ENCODE assay signal across 9 mouse cellular contexts in genomic region chr6:124739231-124739796, GRCm38 (mm10). TPM values are rescaled to one million over a fixed set of nuclear protein-coding genes. Genes with fewer than 3 reads are reported as not detected.
A peak's percentile ranks its signal among the peaks of the same experiment; 100 is the strongest.
DNase-seq lines count a peak whose midpoint lies in the region; ATAC-seq and TF ChIP-seq lines count a peak whose summit lies in the region.
"Had no signal": no experiment of that assay in that cellular context is flagged by ENCODE, and none has a peak within 500 bp of the region (broad histone marks: within the 10 kb centered on the region; RNA-seq: fewer than 3 reads in every experiment).

No protein-coding gene starts in this region.

- no peak for ATAC-seq in lung, embryonic 16.5 days (ENCODE audit: low read depth)
- no peak for ATAC-seq in limb, embryonic 13.5 days (ENCODE audit: low FRiP score, low read depth)

- H3K36me3 ChIP-seq in lung, embryonic 16.5 days (ENCODE audit: control insufficient read depth, insufficient read depth, low read length) = peaks cover 9% of the 10 kb centered on the region
- peaks cover 30% of the 10 kb centered on the region for H3K36me3 ChIP-seq in limb, embryonic 13.5 days
- H3K36me3 ChIP-seq in small intestine, adult 2 months (ENCODE audit: control insufficient read depth, insufficient read depth, low read length) = peaks cover 7% of the 10 kb centered on the region

- WGBS in lung, embryonic 16.5 days = 84% methylated on average over 10 of the region's 10 CpGs
- WGBS in limb, embryonic 13.5 days = 83% methylated on average over 10 of the region's 10 CpGs
- 56% methylated on average over 10 of the region's 10 CpGs for WGBS in small intestine, adult 2 months

- H3K9ac ChIP-seq in lung, embryonic 16.5 days (ENCODE audit: low read length) = peak overlapping the region; percentile 47
- no peak overlapping the region for H3K9ac ChIP-seq in limb, embryonic 13.5 days

- no peak overlapping the region; the same call in 1 of the 2 replicates for H3K4me2 ChIP-seq in lung, embryonic 16.5 days (ENCODE audit: low read depth, low read length)
- peak overlapping the region; percentile 71 for H3K4me2 ChIP-seq in limb, embryonic 13.5 days (replicated peaks)

- no peak for TF ChIP-seq POLR2A in small intestine, adult 2 months (IDR thresholded peaks at IDR 0.05; ENCODE audit: low read depth, low read length)

- no peaks in the 10 kb centered on the region for H3K27me3 ChIP-seq in lung, embryonic 16.5 days (ENCODE audit: control insufficient read depth, insufficient read depth, low read depth, low read length)
- H3K27me3 ChIP-seq in limb, embryonic 13.5 days = no peaks in the 10 kb centered on the region
- no peaks in the 10 kb centered on the region for H3K27me3 ChIP-seq in small intestine, adult 2 months (ENCODE audit: control insufficient read depth, insufficient read depth, low read length)

- peak; percentile 53 for DNase-seq in cerebellum, adult 9-11 months
- no peak for DNase-seq in cerebellum, postnatal 14 days
- no peak for DNase-seq in lung, postnatal 4 days
- DNase-seq in urinary bladder, adult 2 months (ENCODE audit: low spot score) = no peak
- no peak for DNase-seq in B cell, adult 2 months
- DNase-seq: right cerebral cortex, postnatal 4 days had no signal

- peak overlapping the region; percentile 78 for H3K27ac ChIP-seq in lung, embryonic 16.5 days (ENCODE audit: low read length)
- peak overlapping the region; percentile 99; the same call in 1 of the 2 replicates for H3K27ac ChIP-seq in limb, embryonic 13.5 days
- peak overlapping the region; percentile 84 for H3K27ac ChIP-seq in small intestine, adult 2 months (ENCODE audit: insufficient read depth, low read depth, low read length)

- no peak for TF ChIP-seq CTCF in small intestine, adult 2 months (IDR thresholded peaks at IDR 0.05; ENCODE audit: extremely low read depth, insufficient read length, insufficient replicate concordance, low read depth, low read length)

- H3K4me3 ChIP-seq in lung, embryonic 16.5 days (ENCODE audit: low read length) = no peak overlapping the region
- H3K4me3 ChIP-seq in limb, embryonic 13.5 days = peak overlapping the region; percentile 74
- H3K4me3 ChIP-seq in small intestine, adult 2 months (ENCODE audit: low read depth, low read length) = no peak overlapping the region

- no peaks in the 10 kb centered on the region for H3K9me3 ChIP-seq in lung, embryonic 16.5 days (ENCODE audit: control insufficient read depth, low read length)
- no peaks in the 10 kb centered on the region for H3K9me3 ChIP-seq in limb, embryonic 13.5 days

- H3K4me1 ChIP-seq in lung, embryonic 16.5 days (replicated peaks; ENCODE audit: control insufficient read depth, insufficient read depth, low read length) = peaks cover 24% of the 10 kb centered on the region
- peaks cover 28% of the 10 kb centered on the region for H3K4me1 ChIP-seq in limb, embryonic 13.5 days
- H3K4me1 ChIP-seq in small intestine, adult 2 months (ENCODE audit: control insufficient read depth, insufficient read depth, insufficient read length, low read length) = peaks cover 9% of the 10 kb centered on the region

RNA-seq across cellular contexts. Expression of gene Ptpn6, which starts 0.8 kb away (rescaled TPM):
- polyA plus RNA-seq in lung, embryonic 16.5 days (2015; fragmentation: Nextera tagmentation; extraction: Ambion mirVana) = 21.3 and 27.3 TPM in 2 replicates
- 9.0 and 10.9 TPM in 2 replicates for polyA plus RNA-seq in limb, embryonic 13.5 days (2015; fragmentation: Nextera tagmentation; extraction: Ambion mirVana)
- polyA plus RNA-seq in small intestine, adult 2 months (2012; rRNA removed) = 23.0 and 41.0 TPM in 2 replicates
- polyA plus RNA-seq in urinary bladder, adult 2 months (2012; rRNA removed) = 17.0 and 18.2 TPM in 2 replicates

RNA-seq across cellular contexts. Expression of gene Grcc10, which starts 1.9 kb away (rescaled TPM):
- 430 and 446 TPM in 2 replicates for polyA plus RNA-seq in lung, embryonic 16.5 days (2015; fragmentation: Nextera tagmentation; extraction: Ambion mirVana)
- 480 and 513 TPM in 2 replicates for polyA plus RNA-seq in limb, embryonic 13.5 days (2015; fragmentation: Nextera tagmentation; extraction: Ambion mirVana)
- 80.4 and 143 TPM in 2 replicates for polyA plus RNA-seq in small intestine, adult 2 months (2012; rRNA removed)
- 214 and 229 TPM in 2 replicates for polyA plus RNA-seq in urinary bladder, adult 2 months (2012; rRNA removed)

RNA-seq across cellular contexts. Expression of gene Gm45234, which starts 16.5 kb away (rescaled TPM):
- not detected in 2 replicates for polyA plus RNA-seq in lung, embryonic 16.5 days (2015; fragmentation: Nextera tagmentation; extraction: Ambion mirVana)
- polyA plus RNA-seq in limb, embryonic 13.5 days (2015; fragmentation: Nextera tagmentation; extraction: Ambion mirVana) = 0.11 TPM in 1 of 2 replicates, not detected in the other
- not detected in 2 replicates for polyA plus RNA-seq in small intestine, adult 2 months (2012; rRNA removed)
- polyA plus RNA-seq in urinary bladder, adult 2 months (2012; rRNA removed) = not detected in 2 replicates

RNA-seq across cellular contexts. Expression of gene Atn1, which starts 17.0 kb away (rescaled TPM):
- polyA plus RNA-seq in lung, embryonic 16.5 days (2015; fragmentation: Nextera tagmentation; extraction: Ambion mirVana) = 14.0 and 14.7 TPM in 2 replicates
- 19.6 and 20.0 TPM in 2 replicates for polyA plus RNA-seq in limb, embryonic 13.5 days (2015; fragmentation: Nextera tagmentation; extraction: Ambion mirVana)
- 42.8 and 92.6 TPM in 2 replicates for polyA plus RNA-seq in small intestine, adult 2 months (2012; rRNA removed)
- 11.3 and 32.9 TPM in 2 replicates for polyA plus RNA-seq in urinary bladder, adult 2 months (2012; rRNA removed)

RNA-seq across cellular contexts. Expression of gene Phb2, which starts 27.2 kb away (rescaled TPM):
- polyA plus RNA-seq in lung, embryonic 16.5 days (2015; fragmentation: Nextera tagmentation; extraction: Ambion mirVana) = 254 and 278 TPM in 2 replicates
- 324 and 325 TPM in 2 replicates for polyA plus RNA-seq in limb, embryonic 13.5 days (2015; fragmentation: Nextera tagmentation; extraction: Ambion mirVana)
- 87.7 and 122 TPM in 2 replicates for polyA plus RNA-seq in small intestine, adult 2 months (2012; rRNA removed)
- 111 and 120 TPM in 2 replicates for polyA plus RNA-seq in urinary bladder, adult 2 months (2012; rRNA removed)
